Mouse (Mus musculus): Measurements from ENCODE around the gene Cmas. TPM values are rescaled to one million over a fixed set of nuclear protein-coding genes. Genes with fewer than 3 reads are reported as not detected.

The Cmas gene
- polyA plus RNA-seq (2014; fragmentation: Nextera tagmentation; extraction: Ambion mirVana) = 97.8 and 110 TPM in 2 replicates

GRCm38 (mm10) chr6:142756507-142757333 lies at the start of gene Cmas:
Gene Cmas (plus strand): TSS chr6:142756686.
- ATAC-seq (replicated peaks; ENCODE audit: insufficient number of reproducible peaks, low FRiP score, low TSS enrichment, low read depth) = peak; percentile 96
- peak within 1 kb of the TSS; percentile 65 for H3K4me2 ChIP-seq (ENCODE audit: low read depth, low read length)
- H3K36me3 ChIP-seq (replicated peaks; ENCODE audit: control insufficient read depth, insufficient read depth, low read depth, low read length) = no peaks in the 10 kb centered on the region
- H3K27ac ChIP-seq (replicated peaks; ENCODE audit: low read depth, low read length) = 0 out of 2 replicates have a peak within 1 kb of the TSS, but pooled peaks have one; percentile 22
- peak within 1 kb of the TSS; percentile 91 for H3K9ac ChIP-seq (replicated peaks; ENCODE audit: low read length)
- no peaks in the 10 kb centered on the region for H3K4me1 ChIP-seq (ENCODE audit: control insufficient read depth, insufficient read depth, low read length)
- peak within 1 kb of the TSS; percentile 84 for H3K4me3 ChIP-seq (ENCODE audit: low read depth, low read length)
- whole genome bisulfite sequencing = 1% methylated on average over 50 of the region's 68 CpGs
- H3K27me3 ChIP-seq (ENCODE audit: control insufficient read depth, insufficient read depth, low read length) = no peaks in the 10 kb centered on the region
- DNase-seq (ENCODE audit: low spot score) = peak; percentile 93
- no peaks in the 10 kb centered on the region for H3K9me3 ChIP-seq (replicated peaks; ENCODE audit: control insufficient read depth, low read length)

- no peaks in the 10 kb centered on the region for H3K27me3 ChIP-seq (ENCODE audit: control insufficient read depth, insufficient read depth, low read length)
- DNase-seq (ENCODE audit: low spot score) (no peak), ATAC-seq (replicated peaks; ENCODE audit: insufficient number of reproducible peaks, low FRiP score, low TSS enrichment, low read depth) (no peak)
- H3K4me1 ChIP-seq (ENCODE audit: control insufficient read depth, insufficient read depth, low read length) = no peaks in the 10 kb centered on the region
- H3K9me3 ChIP-seq (replicated peaks; ENCODE audit: control insufficient read depth, low read length) = no peaks in the 10 kb centered on the region
- 75% methylated on average over 3 of the region's 3 CpGs for WGBS
- H3K36me3 ChIP-seq (replicated peaks; ENCODE audit: control insufficient read depth, insufficient read depth, low read depth, low read length) = no peaks in the 10 kb centered on the region
- no peak overlapping the region for H3K4me3 ChIP-seq (ENCODE audit: low read depth, low read length)
- no peak overlapping the region for H3K27ac ChIP-seq (replicated peaks; ENCODE audit: low read depth, low read length)
- no peak overlapping the region for H3K4me2 ChIP-seq (ENCODE audit: low read depth, low read length)
- H3K9ac ChIP-seq (replicated peaks; ENCODE audit: low read length) = no peak overlapping the region
These were observed 49.8 kb upstream of the Cmas start for GRCm38 (mm10) chr6:142706688-142707087.

GRCm38 (mm10) chr6:142708369-142708768 lies 48.1 kb upstream of the Cmas start:
- ATAC-seq (replicated peaks; ENCODE audit: insufficient number of reproducible peaks, low FRiP score, low TSS enrichment, low read depth) = no peak
- no peak overlapping the region for H3K9ac ChIP-seq (replicated peaks; ENCODE audit: low read length)
- H3K4me2 ChIP-seq (ENCODE audit: low read depth, low read length) = no peak overlapping the region
- H3K27ac ChIP-seq (replicated peaks; ENCODE audit: low read depth, low read length) = no peak overlapping the region
- no peaks in the 10 kb centered on the region for H3K36me3 ChIP-seq (replicated peaks; ENCODE audit: control insufficient read depth, insufficient read depth, low read depth, low read length)
- H3K4me1 ChIP-seq (ENCODE audit: control insufficient read depth, insufficient read depth, low read length) = no peaks in the 10 kb centered on the region
- H3K4me3 ChIP-seq (ENCODE audit: low read depth, low read length) = no peak overlapping the region
- WGBS = 89% methylated on average over 6 of the region's 6 CpGs
- DNase-seq (ENCODE audit: low spot score) = no peak
- H3K9me3 ChIP-seq (replicated peaks; ENCODE audit: control insufficient read depth, low read length) = no peaks in the 10 kb centered on the region
- no peaks in the 10 kb centered on the region for H3K27me3 ChIP-seq (ENCODE audit: control insufficient read depth, insufficient read depth, low read length)

- ATAC-seq (replicated peaks; ENCODE audit: insufficient number of reproducible peaks, low FRiP score, low TSS enrichment, low read depth) (no peak), DNase-seq (ENCODE audit: low spot score) (no peak)
- Histone ChIP-seq H3K4me1 (ENCODE audit: control insufficient read depth, insufficient read depth, low read length) (no peaks in the 10 kb centered on the region), H3K9me3 (replicated peaks; ENCODE audit: control insufficient read depth, low read length) (no peaks in the 10 kb centered on the region), H3K36me3 (replicated peaks; ENCODE audit: control insufficient read depth, insufficient read depth, low read depth, low read length) (no peaks in the 10 kb centered on the region), H3K4me3 (ENCODE audit: low read depth, low read length) (no peak overlapping the region), H3K4me2 (ENCODE audit: low read depth, low read length) (no peak overlapping the region), H3K27me3 (ENCODE audit: control insufficient read depth, insufficient read depth, low read length) (no peaks in the 10 kb centered on the region), H3K9ac (replicated peaks; ENCODE audit: low read length) (no peak overlapping the region), H3K27ac (replicated peaks; ENCODE audit: low read depth, low read length) (no peak overlapping the region)
- 85% methylated on average over 6 of the region's 6 CpGs for WGBS
These were observed 45.8 kb upstream of the Cmas start for GRCm38 (mm10) chr6:142710690-142711089.

- Histone ChIP-seq H3K4me1 (ENCODE audit: control insufficient read depth, insufficient read depth, low read length) (no peaks in the 10 kb centered on the region), H3K36me3 (replicated peaks; ENCODE audit: control insufficient read depth, insufficient read depth, low read depth, low read length) (no peaks in the 10 kb centered on the region), H3K4me3 (ENCODE audit: low read depth, low read length) (no peak overlapping the region), H3K4me2 (ENCODE audit: low read depth, low read length) (no peak overlapping the region), H3K27ac (replicated peaks; ENCODE audit: low read depth, low read length) (no peak overlapping the region), H3K9ac (replicated peaks; ENCODE audit: low read length) (no peak overlapping the region), H3K9me3 (replicated peaks; ENCODE audit: control insufficient read depth, low read length) (no peaks in the 10 kb centered on the region), H3K27me3 (ENCODE audit: control insufficient read depth, insufficient read depth, low read length) (no peaks in the 10 kb centered on the region)
- ATAC-seq (replicated peaks; ENCODE audit: insufficient number of reproducible peaks, low FRiP score, low TSS enrichment, low read depth) (no peak), DNase-seq (ENCODE audit: low spot score) (no peak)
- 62% methylated on average over 4 of the region's 4 CpGs for WGBS
These were observed 45.4 kb upstream of the Cmas start for GRCm38 (mm10) chr6:142711106-142711505.

DNA sequence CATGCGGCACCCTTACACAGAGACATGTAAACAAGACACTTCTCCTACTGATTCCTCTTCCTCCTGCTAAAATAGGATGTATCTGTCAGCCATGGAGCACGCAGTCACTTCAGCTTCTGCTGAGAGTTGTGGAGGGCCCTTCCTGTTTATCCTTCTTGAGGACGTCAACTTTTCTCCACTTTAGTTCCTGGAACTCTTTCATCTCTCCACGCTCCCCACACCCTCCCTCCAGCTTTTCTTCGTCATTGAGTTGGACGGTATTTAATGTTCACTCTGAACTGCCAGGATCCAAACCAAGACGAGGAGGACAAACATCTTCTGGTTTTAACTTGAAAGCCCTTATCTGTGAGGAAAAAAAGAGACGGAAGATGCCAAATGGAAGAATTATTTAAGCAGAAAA lies 41.5 kb upstream of the Cmas start:
- Histone ChIP-seq H3K36me3 (replicated peaks; ENCODE audit: control insufficient read depth, insufficient read depth, low read depth, low read length) (no peaks in the 10 kb centered on the region), H3K4me3 (ENCODE audit: low read depth, low read length) (no peak overlapping the region), H3K9ac (replicated peaks; ENCODE audit: low read length) (no peak overlapping the region), H3K4me2 (ENCODE audit: low read depth, low read length) (no peak overlapping the region), H3K9me3 (replicated peaks; ENCODE audit: control insufficient read depth, low read length) (no peaks in the 10 kb centered on the region), H3K4me1 (ENCODE audit: control insufficient read depth, insufficient read depth, low read length) (no peaks in the 10 kb centered on the region), H3K27me3 (ENCODE audit: control insufficient read depth, insufficient read depth, low read length) (no peaks in the 10 kb centered on the region), H3K27ac (replicated peaks; ENCODE audit: low read depth, low read length) (no peak overlapping the region)
- 82% methylated on average over 8 of the region's 8 CpGs for WGBS
- no peak for DNase-seq (ENCODE audit: low spot score)
- ATAC-seq (replicated peaks; ENCODE audit: insufficient number of reproducible peaks, low FRiP score, low TSS enrichment, low read depth) = no peak

DNA sequence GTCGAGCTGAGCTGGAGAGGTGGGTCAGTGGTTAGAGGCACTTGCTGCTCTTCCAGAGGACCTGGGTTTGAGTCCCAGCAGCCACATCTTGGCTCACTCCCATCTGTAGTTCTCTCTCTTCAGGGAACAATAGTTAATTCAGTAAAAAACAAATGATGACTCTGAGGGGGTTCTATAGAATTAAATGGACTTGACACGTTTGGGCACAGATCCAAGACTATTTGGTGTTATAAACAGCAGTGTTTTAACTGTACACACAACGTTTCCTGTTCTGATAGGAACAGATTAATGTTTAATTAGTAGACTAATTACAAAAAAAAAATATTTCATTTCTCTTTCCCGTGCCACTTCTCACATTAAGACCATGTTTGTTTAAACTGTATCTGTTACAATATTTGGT lies 39.3 kb upstream of the Cmas start:
- ATAC-seq (replicated peaks; ENCODE audit: insufficient number of reproducible peaks, low FRiP score, low TSS enrichment, low read depth) (no peak), DNase-seq (ENCODE audit: low spot score) (no peak)
- Histone ChIP-seq H3K4me1 (ENCODE audit: control insufficient read depth, insufficient read depth, low read length) (no peaks in the 10 kb centered on the region), H3K9ac (replicated peaks; ENCODE audit: low read length) (no peak overlapping the region), H3K4me2 (ENCODE audit: low read depth, low read length) (no peak overlapping the region), H3K27ac (replicated peaks; ENCODE audit: low read depth, low read length) (no peak overlapping the region), H3K36me3 (replicated peaks; ENCODE audit: control insufficient read depth, insufficient read depth, low read depth, low read length) (no peaks in the 10 kb centered on the region), H3K4me3 (ENCODE audit: low read depth, low read length) (no peak overlapping the region), H3K27me3 (ENCODE audit: control insufficient read depth, insufficient read depth, low read length) (no peaks in the 10 kb centered on the region), H3K9me3 (replicated peaks; ENCODE audit: control insufficient read depth, low read length) (no peaks in the 10 kb centered on the region)
- WGBS = 79% methylated on average over 4 of the region's 4 CpGs

GRCm38 (mm10) chr6:142718167-142718566 lies 38.3 kb upstream of the Cmas start:
- Histone ChIP-seq H3K9me3 (replicated peaks; ENCODE audit: control insufficient read depth, low read length) (no peaks in the 10 kb centered on the region), H3K36me3 (replicated peaks; ENCODE audit: control insufficient read depth, insufficient read depth, low read depth, low read length) (no peaks in the 10 kb centered on the region), H3K9ac (replicated peaks; ENCODE audit: low read length) (no peak overlapping the region), H3K27ac (replicated peaks; ENCODE audit: low read depth, low read length) (no peak overlapping the region), H3K4me3 (ENCODE audit: low read depth, low read length) (no peak overlapping the region), H3K4me2 (ENCODE audit: low read depth, low read length) (no peak overlapping the region), H3K27me3 (ENCODE audit: control insufficient read depth, insufficient read depth, low read length) (no peaks in the 10 kb centered on the region), H3K4me1 (ENCODE audit: control insufficient read depth, insufficient read depth, low read length) (no peaks in the 10 kb centered on the region)
- no peak; the same call in 1 of the 2 replicates for ATAC-seq (replicated peaks; ENCODE audit: insufficient number of reproducible peaks, low FRiP score, low TSS enrichment, low read depth)
- DNase-seq (ENCODE audit: low spot score) = no peak
- WGBS = 80% methylated on average over 7 of the region's 7 CpGs
